Mouse (Mus musculus) thymus, postnatal 25 days (tissue): ENCODE results near the gene Agrn.
A peak's percentile ranks its signal among the peaks of the same experiment; 100 is the strongest.
"Not testable (repeated sequence)": the region's sequence is repeated elsewhere in the genome, so short reads cannot be mapped to it uniquely, and the experiment has no call there.

ENCODE experiments used
- DNase-seq: peaks from one replicate; pipeline ENCODE4 v3.0.0; 2022

Gene Agrn

GRCm38 (mm10) chr4:156200623-156201475 is 3.6 kb upstream of the Agrn start, which contains the start of gene Isg15:
Isg15 (minus strand) TSS chr4:156200818.
- DNase-seq = peak; percentile 33

GRCm38 (mm10) chr4:156197829-156198205 is 529 bp upstream of the Agrn start:
- DNase-seq = peak; percentile 58

GRCm38 (mm10) chr4:156195927-156196870 is 1.1 kb downstream of the Agrn start:
- peak; percentile 11 for DNase-seq

GRCm38 (mm10) chr4:156194346-156194745 is 2.9 kb downstream of the Agrn start:
- DNase-seq = no peak

GRCm38 (mm10) chr4:156193906-156194305 is 3.4 kb downstream of the Agrn start:
- no peak for DNase-seq

GRCm38 (mm10) chr4:156193200-156193590 is 4.1 kb downstream of the Agrn start:
- no peak for DNase-seq

- DNase-seq = no peak
Observed at GRCm38 (mm10) chr4:156192421-156193199, 4.7 kb downstream of the Agrn start.

GRCm38 (mm10) chr4:156188811-156189323 is 8.4 kb downstream of the Agrn start:
- no peak for DNase-seq

- DNase-seq = no peak
Observed at GRCm38 (mm10) chr4:156188162-156188810, 9.0 kb downstream of the Agrn start.

GRCm38 (mm10) chr4:156185950-156186850 is 11.1 kb downstream of the Agrn start:
- DNase-seq = peak; percentile 3

- DNase-seq = no peak
Observed at GRCm38 (mm10) chr4:156185456-156185949, 11.8 kb downstream of the Agrn start.

- no peak for DNase-seq
Observed at GRCm38 (mm10) chr4:156184291-156184954, 12.9 kb downstream of the Agrn start.

GRCm38 (mm10) chr4:156183747-156184146 is 13.5 kb downstream of the Agrn start:
- no peak for DNase-seq

- DNase-seq = no peak
Observed at GRCm38 (mm10) chr4:156177630-156178029, 19.7 kb downstream of the Agrn start.

GRCm38 (mm10) chr4:156171828-156172227 is 25.5 kb downstream of the Agrn start:
- no peak for DNase-seq

- DNase-seq = no peak
Observed at GRCm38 (mm10) chr4:156169129-156169528, 28.2 kb downstream of the Agrn start.

- DNase-seq = no peak
Observed at GRCm38 (mm10) chr4:156168611-156169010, 28.7 kb downstream of the Agrn start.

- peak; percentile 23 for DNase-seq
Observed at GRCm38 (mm10) chr4:156166477-156166876, 30.8 kb downstream of the Agrn start.

GRCm38 (mm10) chr4:156154771-156155170 is 42.5 kb downstream of the Agrn start:
- no peak for DNase-seq

- not testable (repeated sequence) for DNase-seq
Observed at GRCm38 (mm10) chr4:156150887-156151286, 46.4 kb downstream of the Agrn start.
